Mouse (Mus musculus): ENCODE measurements around the gene Fhdc1. TPM values are rescaled to one million over a fixed set of nuclear protein-coding genes. Genes with fewer than 3 reads are reported as not detected.

Fhdc1 gene
- polyA plus RNA-seq, 1 experiment from 2014 or later: 2.0 TPM

DNA sequence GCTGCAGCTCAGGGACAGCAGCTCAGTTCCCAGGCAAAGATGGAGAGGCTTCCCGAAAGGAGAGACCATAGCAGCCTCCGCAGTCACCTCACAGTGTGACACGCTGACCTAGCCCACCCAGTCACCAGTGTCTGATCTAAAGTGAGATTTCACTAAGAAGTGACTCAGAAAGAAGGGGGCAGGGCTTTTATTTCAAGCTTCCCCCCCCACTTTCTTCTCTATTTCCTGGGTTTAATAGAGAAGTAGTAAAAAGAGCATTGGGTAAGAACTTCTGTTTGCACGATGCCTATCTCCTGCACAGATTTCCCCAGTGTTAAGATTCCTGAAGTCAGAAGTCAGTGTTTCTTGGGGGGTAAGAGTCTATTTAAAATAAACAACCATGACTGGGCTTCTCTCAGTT lies 37.3 kb downstream of the Fhdc1 start:
- H3K4me3 ChIP-seq: no peak overlapping the region
- no peak for DNase-seq (ENCODE audit: low spot score)
- H3K9me3 ChIP-seq (replicated peaks): no peaks in the 10 kb centered on the region
- peaks cover 39% of the 10 kb centered on the region for H3K27me3 ChIP-seq (ENCODE audit: low read depth, poor library complexity, severe bottlenecking)
- 80% methylated on average over 4 of the region's 4 CpGs for WGBS
- H3K27ac ChIP-seq (replicated peaks): no peak overlapping the region
- peaks cover 36% of the 10 kb centered on the region for H3K4me1 ChIP-seq
- no peaks in the 10 kb centered on the region for H3K36me3 ChIP-seq

DNA sequence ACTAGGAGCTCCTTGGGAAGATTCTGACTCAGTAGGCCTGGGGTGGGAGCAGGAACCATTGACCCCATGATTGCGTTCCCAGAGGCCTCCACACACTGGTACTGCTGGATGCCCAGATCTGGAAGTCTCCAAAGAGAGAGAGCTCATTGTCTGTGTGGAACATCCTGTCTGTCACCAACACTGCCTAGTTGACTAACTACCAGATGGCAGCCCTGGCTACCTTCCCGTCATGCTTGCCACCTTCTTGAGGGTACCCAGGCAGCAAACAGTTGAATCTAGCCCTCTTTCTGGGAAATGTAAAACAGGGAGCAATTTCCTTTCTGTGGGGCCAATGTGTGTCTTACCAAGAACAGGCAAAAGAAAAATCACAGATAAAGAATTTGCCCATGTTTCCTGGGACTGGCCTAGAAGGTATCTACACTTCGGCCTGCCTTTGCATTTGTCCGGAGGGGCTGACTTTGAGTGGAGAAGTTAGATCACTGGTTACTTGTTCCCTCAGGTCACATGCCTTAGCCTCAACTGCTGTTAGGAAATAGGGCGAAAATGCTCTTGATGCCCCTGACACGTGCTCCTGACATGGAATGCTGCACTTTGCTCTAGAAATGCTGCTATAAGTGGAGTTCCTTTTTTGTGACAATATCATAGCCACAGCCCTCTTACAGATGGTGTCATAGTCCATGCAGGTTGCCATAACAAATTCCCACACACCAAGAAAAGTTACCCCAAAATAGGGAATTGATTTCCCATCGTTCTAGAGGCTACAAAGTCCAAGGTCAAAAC lies 40.6 kb downstream of the Fhdc1 start:
- no peak for DNase-seq (ENCODE audit: low spot score)
- peaks cover 16% of the 10 kb centered on the region for H3K27me3 ChIP-seq (ENCODE audit: low read depth, poor library complexity, severe bottlenecking)
- 89% methylated on average over 7 of the region's 7 CpGs for WGBS
- H3K4me3 ChIP-seq: no peak overlapping the region
- peaks cover 29% of the 10 kb centered on the region for H3K4me1 ChIP-seq
- H3K27ac ChIP-seq (replicated peaks): no peak overlapping the region
- no peaks in the 10 kb centered on the region for H3K36me3 ChIP-seq
- no peaks in the 10 kb centered on the region for H3K9me3 ChIP-seq (replicated peaks)

DNA sequence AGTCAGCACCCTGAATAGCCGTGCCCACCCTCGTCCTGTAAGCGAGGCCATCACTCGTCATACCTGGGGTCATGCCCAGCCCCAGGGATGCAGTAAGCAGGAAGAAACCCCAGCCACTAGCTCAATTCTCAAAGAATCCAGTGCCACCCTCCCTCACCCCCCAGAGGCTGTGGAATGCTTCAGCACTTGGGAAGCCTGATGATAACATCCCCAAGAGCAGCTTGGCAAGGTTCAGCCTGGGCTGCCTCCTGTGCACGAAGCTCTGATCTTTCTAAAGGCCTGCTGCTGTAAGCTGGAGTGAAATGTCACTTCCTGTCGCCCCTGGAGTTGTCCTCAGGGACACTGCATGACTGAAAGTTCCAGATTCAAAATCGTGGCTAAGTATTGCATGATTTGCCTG lies 41.4 kb downstream of the Fhdc1 start:
- H3K4me1 ChIP-seq: peaks cover 25% of the 10 kb centered on the region
- no peaks in the 10 kb centered on the region for H3K36me3 ChIP-seq
- H3K9me3 ChIP-seq (replicated peaks): no peaks in the 10 kb centered on the region
- H3K27ac ChIP-seq (replicated peaks): no peak overlapping the region
- no peak for DNase-seq (ENCODE audit: low spot score)
- H3K27me3 ChIP-seq (ENCODE audit: low read depth, poor library complexity, severe bottlenecking): peaks cover 13% of the 10 kb centered on the region; the same call in 1 of the 2 replicates
- 88% methylated on average over 7 of the region's 7 CpGs for WGBS
- no peak overlapping the region for H3K4me3 ChIP-seq

DNA sequence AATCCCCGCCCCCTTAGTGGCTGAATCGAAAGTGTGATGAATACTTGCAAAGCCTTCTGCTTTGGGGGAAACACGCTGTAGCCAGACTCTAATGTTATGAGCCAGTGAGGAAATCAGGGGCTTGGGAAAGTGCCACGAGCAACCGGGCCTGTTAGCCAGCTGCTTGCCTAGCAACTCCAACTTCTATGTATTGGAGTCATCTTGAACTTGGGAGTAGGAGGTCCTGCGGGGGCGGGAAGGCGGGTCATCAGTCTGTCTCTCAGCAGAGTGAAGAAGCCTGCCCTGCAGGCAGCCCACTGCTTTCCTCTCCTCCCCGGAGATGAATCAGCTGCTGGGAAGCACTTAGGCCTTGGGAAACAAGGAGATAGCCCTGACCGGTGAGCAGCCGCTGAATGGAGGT lies 42.1 kb downstream of the Fhdc1 start:
- 78% methylated on average over 11 of the region's 11 CpGs for WGBS
- H3K9me3 ChIP-seq (replicated peaks): no peaks in the 10 kb centered on the region

DNA sequence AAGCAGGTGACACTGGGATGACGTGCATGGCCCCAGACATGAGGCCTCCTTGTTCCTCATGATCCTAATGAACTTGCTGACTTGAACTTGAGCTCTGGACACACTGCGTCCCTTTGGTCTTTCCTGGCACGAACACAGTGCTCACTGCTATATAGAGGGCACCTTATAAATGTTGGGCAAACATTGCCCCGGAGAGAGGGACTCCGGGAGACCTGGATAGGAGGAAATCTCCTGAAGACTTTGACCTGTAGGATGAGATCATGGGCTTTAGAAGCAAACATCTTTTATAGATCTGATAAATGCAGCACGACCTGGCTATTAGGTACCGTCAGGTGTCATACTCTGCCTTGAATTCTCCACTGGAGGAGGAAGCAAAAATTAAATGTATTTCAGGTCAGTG lies 43.3 kb downstream of the Fhdc1 start:
- 91% methylated on average over 7 of the region's 7 CpGs for WGBS
- Histone ChIP-seq H3K27ac (replicated peaks) (no peak overlapping the region), H3K4me3 (no peak overlapping the region), H3K27me3 (ENCODE audit: low read depth, poor library complexity, severe bottlenecking) (peaks cover 5% of the 10 kb centered on the region; the same call in 1 of the 2 replicates), H3K9me3 (replicated peaks) (no peaks in the 10 kb centered on the region), H3K36me3 (no peaks in the 10 kb centered on the region), H3K4me1 (peaks cover 28% of the 10 kb centered on the region)
- no peak for DNase-seq (ENCODE audit: low spot score)

More for the DNA sequence above, 42.1 kb downstream of the Fhdc1 start:
- peaks cover 23% of the 10 kb centered on the region for H3K4me1 ChIP-seq
- H3K4me3 ChIP-seq: no peak overlapping the region
- DNase-seq (ENCODE audit: low spot score): no peak
- H3K27me3 ChIP-seq (ENCODE audit: low read depth, poor library complexity, severe bottlenecking): peaks cover 8% of the 10 kb centered on the region; the same call in 1 of the 2 replicates
- H3K27ac ChIP-seq (replicated peaks): no peak overlapping the region
- H3K36me3 ChIP-seq: no peaks in the 10 kb centered on the region

DNA sequence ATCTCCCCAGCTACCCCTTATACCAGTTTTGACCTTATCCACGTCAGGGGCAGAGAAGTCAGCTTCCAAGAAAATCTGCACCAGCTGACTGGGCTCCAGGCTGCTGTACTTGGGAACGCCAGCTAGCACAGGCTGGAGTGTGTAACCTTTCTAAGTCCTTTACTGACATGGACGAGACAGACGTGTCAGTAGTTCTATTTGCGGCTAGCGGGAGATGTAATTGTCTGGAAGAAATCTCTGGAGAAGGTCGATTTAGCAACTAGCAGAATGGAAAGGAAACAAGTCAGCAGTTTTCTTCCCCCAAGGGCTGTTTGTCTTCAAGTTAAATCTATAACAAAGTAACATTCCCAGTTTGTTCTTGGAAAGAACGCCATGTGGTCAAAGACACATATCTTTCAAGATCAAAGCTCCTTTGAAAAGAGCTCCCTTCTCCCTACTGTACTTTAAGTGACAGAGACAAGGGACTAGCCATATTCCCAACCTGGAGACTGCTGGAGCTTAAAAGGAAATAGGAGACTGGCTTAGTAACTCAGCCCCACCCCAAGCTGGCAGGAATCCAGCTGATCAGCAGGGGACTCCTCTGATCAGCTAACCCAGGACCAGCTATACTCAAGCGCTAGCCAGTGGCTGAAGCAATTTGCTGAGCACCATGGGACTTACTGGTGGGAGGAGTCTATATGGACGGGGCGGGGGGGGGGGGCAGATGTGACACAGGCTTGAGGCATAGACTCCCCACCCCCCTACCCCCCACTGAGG lies 44.8 kb downstream of the Fhdc1 start:
- Histone ChIP-seq H3K4me1 (peaks cover 40% of the 10 kb centered on the region), H3K9me3 (replicated peaks) (no peaks in the 10 kb centered on the region), H3K27me3 (ENCODE audit: low read depth, poor library complexity, severe bottlenecking) (peaks cover 9% of the 10 kb centered on the region; the same call in 1 of the 2 replicates), H3K36me3 (no peaks in the 10 kb centered on the region), H3K4me3 (no peak overlapping the region), H3K27ac (replicated peaks) (no peak overlapping the region)
- WGBS: 48% methylated on average over 11 of the region's 11 CpGs
- no peak for DNase-seq (ENCODE audit: low spot score)

DNA sequence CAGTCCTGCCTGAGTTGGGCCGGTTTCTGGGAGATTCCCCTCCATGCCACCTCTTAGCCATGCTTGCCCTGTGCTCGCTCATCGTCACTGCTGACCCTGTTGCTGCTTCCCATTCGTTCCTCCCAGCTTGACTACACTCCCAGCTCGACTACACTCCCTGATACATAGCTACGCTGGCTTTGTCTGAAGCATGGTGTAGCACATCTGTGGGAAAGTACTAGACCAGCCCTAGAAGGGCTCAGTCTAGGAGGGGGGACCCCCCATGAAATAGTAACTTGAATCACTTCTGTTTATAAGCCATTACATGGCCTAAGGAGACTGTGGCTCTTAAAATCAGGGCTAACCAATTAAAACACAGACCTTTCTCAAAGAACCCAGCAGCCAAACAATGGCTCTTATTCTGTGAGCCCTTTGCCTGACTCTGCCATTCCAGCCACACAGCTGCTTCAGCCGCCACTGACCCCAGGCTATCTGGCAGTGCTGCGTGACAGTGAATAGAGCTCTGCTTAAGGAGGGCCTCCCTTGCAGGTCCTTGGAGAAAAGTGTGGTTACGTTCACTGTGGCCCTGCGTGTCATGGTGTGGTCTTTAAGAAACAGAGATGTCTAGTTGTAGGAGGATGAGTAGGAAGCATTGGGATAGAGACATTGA lies 47.3 kb downstream of the Fhdc1 start:
- no peak for DNase-seq (ENCODE audit: low spot score)
- Histone ChIP-seq H3K4me3 (no peak overlapping the region), H3K9me3 (replicated peaks) (no peaks in the 10 kb centered on the region), H3K36me3 (no peaks in the 10 kb centered on the region), H3K27ac (replicated peaks) (peak overlapping the region; percentile 70), H3K27me3 (ENCODE audit: low read depth, poor library complexity, severe bottlenecking) (peaks cover 9% of the 10 kb centered on the region; the same call in 1 of the 2 replicates), H3K4me1 (peaks cover 52% of the 10 kb centered on the region)
- WGBS: 53% methylated on average over 10 of the region's 10 CpGs

DNA sequence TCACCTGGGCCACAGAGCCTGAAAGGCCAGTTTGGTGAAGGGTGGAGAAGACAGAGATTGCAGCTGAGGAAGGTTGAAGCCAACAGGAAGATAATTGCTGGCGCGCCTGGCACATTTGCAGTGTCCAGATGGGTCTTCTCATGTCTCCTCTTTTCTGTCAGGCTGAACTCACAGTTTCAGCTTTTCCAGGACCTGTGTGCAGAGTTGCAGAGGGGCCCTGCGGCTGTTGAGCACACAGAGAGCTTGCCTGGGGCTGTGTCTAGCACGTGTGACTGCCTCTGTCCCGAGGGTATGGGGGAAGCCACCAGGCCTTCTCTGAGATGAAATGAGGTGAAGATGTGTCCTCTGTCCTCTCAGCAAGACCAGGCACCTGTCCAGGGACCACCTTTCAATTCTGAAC lies 49.0 kb downstream of the Fhdc1 start:
- WGBS: 89% methylated on average over 5 of the region's 5 CpGs
- peak overlapping the region; percentile 70; the same call in 1 of the 2 replicates for H3K27ac ChIP-seq (replicated peaks)
- DNase-seq (ENCODE audit: low spot score): no peak
- H3K27me3 ChIP-seq (ENCODE audit: low read depth, poor library complexity, severe bottlenecking): peaks cover 9% of the 10 kb centered on the region; the same call in 1 of the 2 replicates
- H3K36me3 ChIP-seq: no peaks in the 10 kb centered on the region
- peaks cover 48% of the 10 kb centered on the region for H3K4me1 ChIP-seq
- no peak overlapping the region for H3K4me3 ChIP-seq
- no peaks in the 10 kb centered on the region for H3K9me3 ChIP-seq (replicated peaks)

DNA sequence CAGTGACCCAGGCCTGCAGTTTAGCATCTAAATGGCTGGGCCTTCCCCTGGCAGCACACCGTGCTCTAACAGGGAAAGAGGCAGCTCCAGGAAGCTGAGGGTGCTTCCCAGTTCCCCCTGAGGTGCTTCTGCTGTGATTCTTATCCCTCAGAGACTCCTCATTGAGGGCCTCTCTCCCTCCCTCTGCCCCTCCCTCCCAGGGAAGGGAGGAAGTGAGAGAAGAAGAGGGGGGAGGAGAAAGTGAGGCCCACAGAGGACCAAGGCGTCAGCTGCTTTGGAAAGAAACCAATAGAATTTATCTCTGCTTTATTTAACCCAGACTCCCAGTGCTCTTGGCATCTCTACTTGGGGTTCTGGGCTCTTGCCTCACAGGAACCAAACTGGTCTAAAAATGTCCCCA lies 50.1 kb downstream of the Fhdc1 start:
- 13% methylated on average over 2 of the region's 2 CpGs for WGBS
- Histone ChIP-seq H3K9me3 (replicated peaks) (no peaks in the 10 kb centered on the region), H3K4me3 (no peak overlapping the region), H3K36me3 (no peaks in the 10 kb centered on the region), H3K27ac (replicated peaks) (peak overlapping the region; percentile 70), H3K4me1 (peaks cover 41% of the 10 kb centered on the region), H3K27me3 (ENCODE audit: low read depth, poor library complexity, severe bottlenecking) (peaks cover 9% of the 10 kb centered on the region; the same call in 1 of the 2 replicates)
- no peak for DNase-seq (ENCODE audit: low spot score)

DNA sequence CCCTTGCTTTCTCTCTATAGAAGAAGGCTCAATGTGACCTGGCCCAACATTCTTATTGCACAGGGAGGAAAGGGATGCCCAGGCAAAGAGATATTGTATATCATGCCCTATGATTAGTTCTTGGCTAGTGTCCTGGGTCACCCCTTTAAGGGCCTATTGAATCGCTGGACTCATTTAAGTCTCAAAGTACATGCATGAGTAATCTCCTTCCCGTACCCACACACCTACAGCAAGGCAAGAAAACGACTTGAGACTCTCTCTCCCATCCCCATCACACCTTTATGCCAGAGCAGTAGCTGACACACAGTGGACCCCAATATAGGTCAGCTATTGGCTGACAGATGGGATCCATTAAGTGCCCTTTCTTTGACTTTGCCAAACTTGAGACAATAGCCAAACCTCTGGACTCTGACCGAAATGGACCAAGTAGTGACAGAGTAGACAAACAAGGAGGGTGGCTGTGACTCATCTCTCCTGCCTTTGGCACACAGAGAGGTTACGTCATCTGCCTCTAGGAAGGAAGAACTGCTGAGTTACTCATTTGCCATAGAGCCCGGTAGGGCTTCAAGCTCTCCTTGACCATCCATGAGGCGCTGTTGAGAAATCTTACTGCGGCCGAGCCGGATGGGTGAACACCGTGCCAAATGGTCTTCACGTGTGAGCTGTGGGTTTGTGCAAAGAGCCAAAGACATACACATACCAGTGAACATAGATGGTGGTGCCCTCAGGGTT lies 51.1 kb downstream of the Fhdc1 start:
- Histone ChIP-seq H3K4me1 (peaks cover 49% of the 10 kb centered on the region), H3K27me3 (ENCODE audit: low read depth, poor library complexity, severe bottlenecking) (0 out of 2 replicates have a peak, but pooled peaks cover 7% of the 10 kb centered on the region), H3K9me3 (replicated peaks) (no peaks in the 10 kb centered on the region), H3K4me3 (no peak overlapping the region), H3K36me3 (no peaks in the 10 kb centered on the region), H3K27ac (replicated peaks) (no peak overlapping the region)
- no peak for DNase-seq (ENCODE audit: low spot score)
- 94% methylated on average over 12 of the region's 12 CpGs for WGBS

DNA sequence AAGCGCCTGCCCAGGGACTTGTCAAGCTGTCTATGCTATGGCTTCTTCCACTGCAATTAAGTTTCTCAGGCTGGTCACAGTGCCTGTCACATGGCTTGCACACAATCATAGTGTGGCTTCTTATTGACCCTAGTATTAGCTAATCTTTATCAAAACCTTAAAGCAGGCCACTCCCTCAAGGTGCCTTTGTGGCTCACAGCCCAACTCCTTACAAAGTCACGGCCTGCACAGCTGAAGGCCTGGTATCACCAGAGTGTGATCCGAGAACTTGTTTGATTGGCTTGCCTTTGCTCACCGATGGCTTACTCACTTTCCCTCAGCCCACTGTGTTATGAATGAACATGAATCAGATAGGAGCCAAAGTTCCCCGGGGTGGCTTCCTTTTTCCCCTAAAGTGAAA lies 52.5 kb downstream of the Fhdc1 start:
- Histone ChIP-seq H3K27ac (replicated peaks) (no peak overlapping the region), H3K4me1 (peaks cover 51% of the 10 kb centered on the region), H3K4me3 (no peak overlapping the region), H3K9me3 (replicated peaks) (no peaks in the 10 kb centered on the region), H3K27me3 (ENCODE audit: low read depth, poor library complexity, severe bottlenecking) (0 out of 2 replicates have a peak, but pooled peaks cover 7% of the 10 kb centered on the region), H3K36me3 (no peaks in the 10 kb centered on the region)
- WGBS: 91% methylated on average over 5 of the region's 5 CpGs
- DNase-seq (ENCODE audit: low spot score): no peak

DNA sequence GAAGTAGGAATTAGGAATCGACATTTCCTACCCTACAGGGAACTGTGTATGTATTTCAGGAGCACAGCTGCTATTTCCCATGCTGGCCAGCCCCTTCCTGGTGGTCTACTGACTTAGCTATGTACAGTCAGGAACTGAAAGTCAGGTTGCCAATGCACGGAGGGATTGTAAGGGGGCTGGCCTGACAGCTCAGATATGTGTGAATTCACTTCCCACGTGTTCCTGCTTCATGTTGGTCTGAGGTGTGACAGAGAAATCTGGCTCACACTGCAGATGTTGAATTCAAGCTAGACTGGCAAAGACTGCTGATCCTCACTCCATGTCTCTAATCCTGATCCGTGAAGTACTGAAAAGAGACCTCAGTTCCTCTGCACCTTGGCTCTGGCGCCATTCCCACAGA lies 57.9 kb downstream of the Fhdc1 start:
- Histone ChIP-seq H3K4me1 (peaks cover 23% of the 10 kb centered on the region), H3K9me3 (replicated peaks) (no peaks in the 10 kb centered on the region), H3K27ac (replicated peaks) (no peak overlapping the region), H3K27me3 (ENCODE audit: low read depth, poor library complexity, severe bottlenecking) (no peaks in the 10 kb centered on the region), H3K4me3 (no peak overlapping the region), H3K36me3 (no peaks in the 10 kb centered on the region)
- 82% methylated on average over 5 of the region's 5 CpGs for WGBS
- no peak for DNase-seq (ENCODE audit: low spot score)

All from midbrain, embryonic 10.5 days (tissue).